Mouse (Mus musculus): ENCODE measurements around the gene Hcfc1r1.

Gene Hcfc1r1

DNA sequence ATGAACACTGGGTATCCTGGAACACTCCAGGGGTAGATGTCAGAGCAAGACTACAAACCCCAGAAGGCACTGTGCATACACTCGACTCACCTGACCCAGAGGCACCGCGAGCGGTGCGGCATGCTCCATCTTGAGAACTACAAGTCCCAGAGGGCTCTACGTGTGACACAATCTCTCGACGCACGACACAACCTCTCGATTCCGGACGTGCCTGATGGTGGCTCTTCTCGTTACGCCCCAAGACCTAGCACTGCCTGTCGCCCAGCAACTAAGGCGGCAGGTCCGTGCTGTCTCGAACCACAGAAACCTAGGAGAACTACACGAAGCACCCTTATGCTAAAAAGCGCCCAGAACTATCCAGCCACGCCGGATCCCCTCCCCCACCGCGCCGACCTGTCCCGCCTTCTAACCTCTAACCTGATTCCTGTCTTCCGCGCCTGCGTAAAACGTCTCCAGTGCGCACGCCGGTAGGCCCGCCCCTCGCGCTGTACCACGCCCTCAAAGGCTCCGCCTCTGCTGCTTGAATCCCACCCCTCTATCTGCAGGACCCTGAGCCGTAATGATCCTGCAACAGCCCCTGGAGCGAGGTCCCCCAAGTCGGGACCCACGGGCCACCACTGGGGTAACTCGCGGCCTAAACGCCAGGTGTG lies at the start of gene Hcfc1r1, which contains the start of gene Thoc6:
Gene Hcfc1r1 (plus strand): TSS at position 173 of the 650 bp plus-strand sequence.
Gene Thoc6 (minus strand): TSS at position 459 of the 650 bp plus-strand sequence.
- in situ Hi-C loops (cut with MboI; ENCODE audit: low sequenced_read_pairs): no loop called here

DNA sequence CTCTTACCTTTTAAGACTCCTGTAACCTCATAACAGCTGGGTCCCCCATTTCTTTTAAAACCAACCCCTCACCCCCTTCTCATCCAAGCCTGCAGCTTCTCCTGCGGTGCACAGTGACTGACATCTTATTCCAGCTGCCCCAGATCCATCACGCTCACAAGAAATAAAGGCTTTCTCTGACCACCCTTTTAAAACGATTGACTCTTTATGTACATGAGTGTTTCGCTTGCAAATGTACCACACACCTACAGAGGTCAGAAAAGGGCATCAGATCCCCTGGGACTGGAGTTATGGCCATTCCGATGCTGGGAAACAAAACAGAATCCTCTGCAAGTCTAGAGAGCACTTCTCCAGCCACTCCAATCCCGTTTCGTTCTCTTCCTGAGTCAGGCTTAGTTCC lies 45.6 kb upstream of the Hcfc1r1 start:
- in situ Hi-C loops (cut with MboI; ENCODE audit: low sequenced_read_pairs): no loop called here

DNA sequence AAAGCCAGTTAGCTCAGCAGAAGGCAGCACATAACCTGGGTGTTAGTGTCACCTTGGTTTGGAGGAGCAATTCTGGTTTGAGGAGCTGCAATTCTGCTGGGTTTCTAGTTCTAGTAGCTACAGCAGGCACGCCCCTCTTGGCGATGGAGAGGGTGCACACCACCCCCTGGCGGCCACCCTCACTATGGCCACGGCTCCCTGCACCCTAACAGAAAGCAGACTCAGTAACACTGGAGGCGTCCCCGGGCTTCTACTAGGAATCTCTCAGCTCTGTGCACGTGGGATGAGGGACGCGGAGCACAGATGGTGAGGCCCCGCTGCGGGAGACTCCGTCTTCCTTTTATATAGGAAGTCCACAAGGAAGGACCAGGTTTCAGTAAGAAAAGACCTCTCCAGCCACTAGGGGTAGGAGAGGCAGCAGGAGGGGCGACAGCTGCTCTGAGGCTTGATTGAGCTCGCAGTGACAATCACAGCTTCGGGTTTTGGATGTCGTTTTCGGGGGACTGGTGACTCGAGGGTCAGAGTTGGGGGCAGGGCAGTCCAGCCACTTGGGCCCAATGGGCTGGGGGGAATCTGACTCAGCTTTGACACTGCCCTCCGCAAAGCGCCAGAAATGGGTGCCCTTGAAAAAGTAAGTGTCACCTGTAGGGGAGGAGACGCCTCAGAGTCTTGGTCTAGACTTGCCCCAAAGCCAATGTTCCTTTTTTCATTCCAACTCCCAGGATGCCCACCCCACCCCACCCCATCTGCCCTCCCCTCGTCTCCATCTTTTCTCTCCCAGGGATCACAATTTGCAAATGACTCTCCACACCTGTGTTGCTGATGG lies 43.0 kb upstream of the Hcfc1r1 start:
- in situ Hi-C loops (cut with MboI; ENCODE audit: low sequenced_read_pairs): no loop called here

DNA sequence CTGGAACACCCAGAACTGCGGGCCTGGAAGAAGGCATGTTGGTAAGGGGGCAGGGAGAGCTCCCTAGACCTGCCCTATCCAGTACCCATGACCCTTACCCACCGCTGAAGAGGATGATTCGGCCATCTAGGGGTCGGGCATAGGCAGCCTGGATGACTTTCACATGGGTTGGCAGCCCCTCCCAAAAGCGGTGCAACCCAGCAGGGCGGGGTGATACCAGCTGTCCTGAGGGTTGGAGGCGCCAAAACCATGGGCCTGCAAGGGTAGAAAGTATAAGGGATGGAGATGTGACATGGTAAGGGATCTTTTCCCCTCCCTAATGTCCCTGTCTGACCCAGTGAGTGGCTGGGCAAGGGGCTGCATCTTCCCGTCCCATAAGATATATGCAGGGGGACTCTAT lies 42.2 kb upstream of the Hcfc1r1 start:
- in situ Hi-C loops (cut with MboI; ENCODE audit: low sequenced_read_pairs): no loop called here

DNA sequence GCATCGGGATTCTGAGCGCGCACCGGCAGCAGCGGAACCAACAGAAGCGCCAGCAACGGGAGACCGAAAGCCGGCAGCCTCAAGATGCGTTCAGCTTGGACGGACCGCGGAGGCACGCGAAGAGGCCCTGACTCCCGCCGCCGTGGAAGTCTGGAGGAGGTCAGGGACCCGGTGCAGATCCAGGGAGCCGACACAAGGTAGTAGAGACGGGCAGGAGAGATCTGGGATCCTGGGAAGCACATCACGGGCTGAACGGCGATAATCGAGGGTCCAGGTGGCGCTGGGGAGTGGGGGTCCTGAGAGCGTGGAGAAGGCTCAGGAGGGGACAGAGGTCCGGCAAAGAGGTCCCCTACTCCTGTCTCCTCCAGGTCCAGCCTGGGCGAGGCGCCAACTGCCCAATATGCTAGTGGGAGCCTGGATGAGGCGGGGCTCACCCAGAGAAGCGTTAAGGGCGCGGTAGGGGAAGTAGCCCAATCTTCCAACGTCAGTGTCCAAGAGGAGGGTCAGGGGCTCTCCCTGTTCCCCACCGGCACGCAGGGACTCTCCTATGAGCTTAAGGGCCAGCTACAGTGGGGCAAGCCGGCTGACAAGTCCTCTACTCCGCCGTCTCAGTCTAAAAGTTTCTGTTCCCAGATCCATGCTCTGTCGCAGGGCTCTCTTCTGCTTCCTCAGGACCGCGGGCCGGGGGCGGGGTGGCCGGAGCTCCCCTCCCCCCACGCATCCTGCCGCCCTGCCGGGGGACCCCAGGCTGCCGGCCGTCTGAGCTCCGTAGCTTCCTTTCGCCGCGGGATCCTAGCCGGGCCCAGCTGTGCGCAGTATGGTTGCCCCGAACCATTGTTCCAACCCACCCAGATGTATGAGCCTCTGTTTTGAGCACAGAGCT lies 28.5 kb upstream of the Hcfc1r1 start, which contains the start of gene Mmp25:
Gene Mmp25 (minus strand): TSS at position 665 of the 883 bp plus-strand sequence.
- in situ Hi-C loops (cut with MboI; ENCODE audit: low sequenced_read_pairs): no loop called here

DNA sequence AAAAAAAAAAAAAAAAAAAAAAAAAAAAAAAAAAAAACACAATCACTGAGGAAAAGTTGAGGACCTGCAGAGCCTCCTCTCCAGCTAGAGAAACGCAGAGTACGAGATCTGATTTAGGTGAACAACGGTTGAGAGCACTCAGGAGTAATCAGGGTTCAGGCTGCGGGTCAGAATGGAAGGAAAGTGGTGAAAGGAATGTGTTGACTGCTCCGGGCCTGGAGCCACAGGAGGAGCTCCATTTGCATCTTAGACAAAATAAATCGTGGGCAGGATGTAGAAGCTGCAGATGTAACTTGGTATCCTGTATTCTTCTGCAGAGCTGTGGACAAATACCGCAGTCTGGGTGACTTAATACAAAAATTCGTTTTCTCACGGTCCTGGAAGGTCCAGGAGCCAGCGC lies 27.5 kb upstream of the Hcfc1r1 start:
- in situ Hi-C loops (cut with MboI; ENCODE audit: low sequenced_read_pairs): no loop called here

DNA sequence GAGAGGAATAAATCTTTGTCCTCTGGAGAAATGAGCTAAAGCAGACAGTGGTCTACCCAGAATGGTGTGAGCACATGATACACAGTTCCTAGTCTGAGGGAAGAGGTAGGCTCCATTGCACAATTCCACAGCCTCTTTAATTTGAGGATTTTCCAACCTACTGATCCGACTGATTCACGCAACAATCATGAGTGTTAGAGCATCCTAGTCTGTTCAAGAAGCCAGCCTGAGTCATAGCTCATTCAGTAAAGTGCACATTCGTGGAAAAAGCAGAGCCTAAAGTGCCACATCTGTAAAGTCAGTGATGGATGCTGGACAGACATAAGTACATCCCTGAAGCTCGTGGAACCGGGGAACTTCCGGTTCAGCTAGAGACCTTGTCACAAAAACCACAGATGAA lies 22.0 kb upstream of the Hcfc1r1 start:
- in situ Hi-C loops (cut with MboI; ENCODE audit: low sequenced_read_pairs): no loop called here

DNA sequence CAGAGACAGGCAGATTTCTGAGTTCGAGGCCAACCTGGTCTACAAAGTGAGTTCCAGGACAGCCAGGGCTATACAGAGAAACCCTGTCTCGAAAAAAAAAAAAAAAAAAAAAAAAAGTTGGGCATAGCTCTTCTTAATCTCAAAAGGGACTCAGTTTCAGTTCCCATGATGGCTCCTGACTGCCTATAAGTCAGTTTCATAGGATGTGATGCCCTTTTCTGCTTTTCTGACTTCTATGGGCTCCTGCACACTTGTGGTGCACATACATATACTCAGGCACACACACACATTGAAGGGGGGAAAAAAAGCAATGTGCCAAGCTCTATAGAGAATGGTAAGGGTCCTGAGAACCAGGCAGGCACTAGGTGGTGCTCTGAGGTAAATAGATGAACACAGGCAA lies 20.1 kb upstream of the Hcfc1r1 start:
- in situ Hi-C loops (cut with MboI; ENCODE audit: low sequenced_read_pairs): no loop called here

DNA sequence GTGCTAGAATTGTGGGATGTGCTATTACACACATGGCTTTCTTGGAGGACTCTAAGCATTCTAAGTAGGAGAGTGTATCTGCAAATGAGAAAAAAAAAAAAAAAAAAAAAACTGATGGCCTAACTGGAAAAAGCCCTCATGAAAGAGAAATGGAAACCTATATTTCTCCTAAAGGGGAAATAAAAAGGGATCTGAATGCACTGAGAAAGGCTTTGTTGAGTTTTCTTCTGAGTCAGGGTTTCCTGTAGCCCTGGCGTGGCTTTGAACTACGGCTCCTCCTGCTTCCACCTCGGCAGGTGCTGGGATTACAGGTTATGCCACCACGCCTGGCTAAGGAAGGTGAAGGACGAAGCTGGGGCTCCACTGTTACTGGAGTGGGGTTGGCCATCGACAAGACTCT lies 19.4 kb upstream of the Hcfc1r1 start:
- in situ Hi-C loops (cut with MboI; ENCODE audit: low sequenced_read_pairs): no loop called here

DNA sequence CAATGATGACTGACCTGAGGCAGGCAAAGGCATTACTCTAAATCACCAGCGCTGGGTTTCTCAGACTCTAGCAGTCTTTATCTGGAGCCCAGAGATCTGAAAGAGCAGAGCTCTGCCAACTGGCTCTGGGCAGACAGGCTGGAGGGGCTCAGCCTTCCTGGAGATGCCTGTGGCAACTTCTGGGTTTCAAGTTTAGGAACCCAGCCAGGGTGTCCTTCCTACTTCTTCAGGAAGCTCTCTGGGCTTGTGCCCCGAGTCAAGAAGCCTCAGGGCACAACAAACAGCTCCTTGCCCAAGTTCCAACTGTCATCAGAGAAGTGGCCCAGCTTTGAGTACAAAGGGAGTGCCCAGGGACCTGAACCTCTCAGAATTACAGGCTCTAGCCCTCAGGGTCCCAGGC lies 19.0 kb upstream of the Hcfc1r1 start:
- in situ Hi-C loops (cut with MboI; ENCODE audit: low sequenced_read_pairs): no loop called here

DNA sequence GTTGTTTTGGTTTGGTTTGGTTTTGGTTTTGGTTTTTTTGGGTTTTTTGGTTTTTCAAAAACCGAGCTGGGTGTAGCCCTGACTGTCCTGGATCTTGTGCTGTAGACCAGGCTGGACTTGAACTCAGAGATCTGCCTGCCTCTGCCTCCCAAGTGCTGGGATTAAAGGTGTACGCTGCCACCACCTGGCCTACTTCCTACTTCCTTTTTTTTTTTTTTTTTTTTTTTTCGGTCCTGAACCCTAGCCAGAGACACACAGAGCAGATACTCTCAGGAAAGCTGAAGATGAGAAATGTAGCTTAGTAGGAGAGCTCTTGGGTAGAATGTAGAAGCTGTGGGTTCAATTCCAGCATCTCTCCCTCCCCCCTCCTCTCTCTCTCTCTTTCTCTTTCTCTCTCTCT lies 14.9 kb upstream of the Hcfc1r1 start:
- in situ Hi-C loops (cut with MboI; ENCODE audit: low sequenced_read_pairs): no loop called here

DNA sequence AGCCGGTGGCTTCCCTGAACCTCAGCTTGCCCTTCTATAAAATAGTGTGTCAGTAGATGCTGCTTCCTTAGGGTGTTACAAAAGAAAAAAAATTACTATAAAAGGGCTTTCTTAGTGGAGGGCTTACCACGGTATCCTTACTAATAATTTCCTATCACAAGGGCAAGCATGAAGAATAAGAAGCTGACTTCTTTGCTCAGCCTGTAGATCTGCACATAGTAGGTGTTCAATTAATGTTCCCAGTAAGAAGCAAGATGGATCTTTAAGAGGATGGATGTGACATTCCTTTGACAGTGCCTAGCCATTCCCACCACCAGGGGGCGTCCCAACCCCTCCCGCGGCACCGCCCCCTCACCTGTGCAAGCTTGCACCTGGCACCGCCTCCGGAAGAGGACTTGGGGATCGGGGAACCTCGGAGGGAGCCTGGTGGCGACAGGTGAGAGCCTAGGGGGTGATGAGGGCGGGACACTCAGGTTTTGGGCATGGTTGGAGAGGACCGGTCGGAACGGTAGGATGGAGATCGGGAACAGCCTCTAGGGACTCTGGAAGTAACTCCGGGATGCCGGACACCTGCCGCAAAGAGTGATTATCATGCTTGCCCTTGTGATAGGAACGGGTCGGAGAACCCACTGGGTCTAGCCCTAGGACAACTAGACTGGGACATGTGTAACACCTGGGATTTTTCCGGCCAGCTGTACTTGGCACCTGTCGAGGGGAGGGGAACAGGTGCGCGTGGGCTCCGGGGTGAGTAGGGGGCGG lies 13.1 kb upstream of the Hcfc1r1 start, which contains the start of gene Bicdl2:
Gene Bicdl2 (plus strand): TSS at position 390 of the 759 bp plus-strand sequence.
- in situ Hi-C loops (cut with MboI; ENCODE audit: low sequenced_read_pairs): no loop called here

DNA sequence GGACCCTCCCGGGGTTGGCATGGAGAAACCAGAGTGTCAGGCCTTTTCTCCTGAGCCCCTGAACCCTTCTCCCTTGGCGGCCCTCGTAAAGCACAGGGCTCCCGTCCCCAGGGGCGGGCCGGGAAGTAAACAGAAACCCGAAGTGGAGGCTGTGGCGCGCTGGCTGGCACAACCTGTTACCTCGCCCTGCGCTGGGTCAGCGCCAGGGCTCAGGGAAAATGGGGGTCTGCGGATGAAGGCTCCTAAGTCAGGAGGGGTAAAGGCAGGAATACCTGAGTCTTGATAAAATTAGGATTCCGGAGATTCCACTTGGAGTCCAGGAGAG lies 12.6 kb upstream of the Hcfc1r1 start:
- in situ Hi-C loops (cut with MboI; ENCODE audit: low sequenced_read_pairs): no loop called here

DNA sequence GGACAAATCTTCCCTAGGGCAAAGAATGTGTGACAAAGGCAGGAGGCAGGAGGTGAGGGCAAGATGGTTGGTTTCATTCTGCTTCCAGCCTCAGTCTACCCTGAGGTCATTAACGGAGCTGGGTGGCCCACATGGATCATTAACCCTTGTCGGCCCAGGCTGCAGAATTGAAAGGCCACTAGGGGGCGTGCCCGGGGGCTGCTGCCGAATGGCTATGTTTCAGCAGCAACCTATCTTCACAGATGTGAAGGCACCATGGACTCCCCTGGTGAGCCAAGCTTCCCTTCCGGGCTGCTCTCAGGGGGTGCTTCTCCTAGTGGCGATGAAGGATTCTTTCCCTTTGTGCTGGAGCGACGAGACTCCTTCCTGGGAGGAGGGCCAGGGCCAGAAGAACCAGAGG lies 11.9 kb upstream of the Hcfc1r1 start:
- in situ Hi-C loops (cut with MboI; ENCODE audit: low sequenced_read_pairs): no loop called here

DNA sequence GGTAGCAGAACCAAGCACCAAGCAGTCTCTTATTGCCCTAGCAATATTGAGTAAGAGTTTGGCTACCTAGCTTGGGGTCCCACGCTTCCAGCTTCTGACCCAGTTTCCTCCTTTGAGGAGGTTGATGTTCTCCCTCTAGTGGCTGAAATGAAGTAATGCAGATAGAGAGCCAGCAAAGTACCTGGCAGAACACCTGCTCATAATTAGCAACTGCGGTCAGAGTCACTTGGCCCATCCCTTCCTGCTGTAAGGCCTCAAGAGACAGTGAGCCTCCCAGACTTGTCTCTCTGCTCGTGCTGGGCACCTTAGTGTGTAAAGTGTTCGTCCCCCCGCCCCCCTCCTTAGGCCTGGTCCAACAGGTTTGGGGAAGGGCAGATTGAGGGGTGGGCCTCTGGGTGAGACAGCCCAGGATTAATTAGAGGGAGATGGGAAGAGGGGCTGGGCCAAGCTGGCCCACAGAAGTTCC lies 8.8 kb upstream of the Hcfc1r1 start:
- in situ Hi-C loops (cut with MboI; ENCODE audit: low sequenced_read_pairs): no loop called here

DNA sequence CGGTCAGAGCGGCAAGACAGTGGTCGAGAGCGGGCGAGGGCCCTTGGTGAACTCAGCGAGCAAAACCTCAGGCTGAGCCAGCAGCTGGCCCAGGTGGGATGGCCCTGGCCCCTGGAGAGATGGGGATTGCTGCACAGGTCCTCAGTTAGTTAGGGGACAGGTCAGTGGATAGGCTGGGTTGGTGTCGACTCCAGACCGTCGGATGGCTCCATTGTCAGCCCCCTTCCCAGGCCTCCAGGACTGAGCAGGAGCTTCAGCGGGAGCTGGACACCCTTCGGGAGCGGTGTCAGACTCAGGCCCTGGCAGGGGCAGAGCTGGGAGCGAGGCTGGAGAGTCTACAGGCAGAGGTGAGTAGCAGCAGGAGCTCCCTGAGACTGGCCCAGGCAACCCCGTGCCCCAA lies 7.9 kb upstream of the Hcfc1r1 start:
- in situ Hi-C loops (cut with MboI; ENCODE audit: low sequenced_read_pairs): no loop called here

DNA sequence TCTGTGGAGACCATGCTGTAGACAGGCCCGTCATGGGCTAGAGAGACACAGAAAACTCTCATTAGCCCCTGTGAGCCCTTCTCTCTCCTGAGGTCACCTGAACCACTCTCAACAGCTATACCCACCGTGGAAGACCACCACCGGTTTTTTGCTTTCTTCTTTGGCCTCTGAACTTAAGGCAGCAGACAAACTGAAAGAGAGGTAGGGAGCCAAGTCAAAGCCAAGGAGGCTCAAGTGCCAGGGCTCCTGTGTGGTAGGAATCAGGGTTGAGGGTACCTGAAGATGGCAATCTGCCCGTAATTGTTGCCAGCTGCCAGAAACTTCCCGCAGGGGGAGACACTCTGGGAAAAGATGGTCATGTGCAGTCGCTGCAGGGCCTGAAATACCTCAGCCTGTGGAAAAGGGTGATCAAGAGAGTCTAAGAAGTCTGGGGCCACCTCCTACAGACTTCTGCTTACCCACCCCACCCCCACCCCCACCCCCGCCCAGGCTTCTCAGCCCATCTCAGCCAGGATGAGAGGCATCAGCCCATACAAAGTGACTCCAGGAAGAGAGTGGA lies 2.8 kb upstream of the Hcfc1r1 start:
- in situ Hi-C loops (cut with MboI; ENCODE audit: low sequenced_read_pairs): no loop called here

DNA sequence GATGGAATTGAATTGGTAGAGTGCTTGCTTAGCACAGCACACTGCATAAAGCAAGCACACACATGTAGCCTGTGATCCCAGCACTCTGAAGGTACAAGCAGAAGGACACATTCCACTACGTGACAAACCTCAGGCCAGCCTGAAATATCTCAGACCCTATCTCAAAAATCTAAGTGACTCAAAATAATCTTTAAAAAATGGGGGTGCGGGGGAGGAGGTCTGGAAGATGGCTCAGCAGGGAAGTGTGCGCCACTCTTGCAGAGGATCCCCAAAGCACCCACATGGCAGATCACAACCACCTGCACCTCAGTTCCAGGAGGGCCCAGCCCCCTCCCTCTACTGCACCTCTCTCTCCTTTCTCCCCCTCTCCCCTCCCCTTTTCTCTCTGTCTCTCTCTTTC lies 1.9 kb upstream of the Hcfc1r1 start:
- in situ Hi-C loops (cut with MboI; ENCODE audit: low sequenced_read_pairs): no loop called here

DNA sequence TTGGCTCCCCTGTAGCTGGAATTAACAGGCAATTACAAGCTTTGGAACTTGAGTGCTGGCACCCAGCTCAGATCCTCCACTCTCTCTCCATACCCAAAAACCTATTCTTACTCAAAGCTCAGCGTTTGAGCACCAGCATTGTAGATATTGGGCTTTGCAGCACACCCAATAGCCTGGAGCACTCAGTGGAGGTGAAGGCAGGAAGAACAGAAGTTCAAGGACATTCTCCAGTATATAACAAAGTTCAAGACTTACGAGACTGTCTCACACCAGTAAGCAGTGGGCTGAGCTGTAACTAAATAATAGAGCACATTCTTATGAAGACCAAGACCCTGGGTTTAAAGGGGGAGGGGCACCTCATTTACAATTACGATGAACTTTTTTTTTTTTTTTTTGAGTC lies 635 bp upstream of the Hcfc1r1 start:
- in situ Hi-C loops (cut with MboI; ENCODE audit: low sequenced_read_pairs): no loop called here

DNA sequence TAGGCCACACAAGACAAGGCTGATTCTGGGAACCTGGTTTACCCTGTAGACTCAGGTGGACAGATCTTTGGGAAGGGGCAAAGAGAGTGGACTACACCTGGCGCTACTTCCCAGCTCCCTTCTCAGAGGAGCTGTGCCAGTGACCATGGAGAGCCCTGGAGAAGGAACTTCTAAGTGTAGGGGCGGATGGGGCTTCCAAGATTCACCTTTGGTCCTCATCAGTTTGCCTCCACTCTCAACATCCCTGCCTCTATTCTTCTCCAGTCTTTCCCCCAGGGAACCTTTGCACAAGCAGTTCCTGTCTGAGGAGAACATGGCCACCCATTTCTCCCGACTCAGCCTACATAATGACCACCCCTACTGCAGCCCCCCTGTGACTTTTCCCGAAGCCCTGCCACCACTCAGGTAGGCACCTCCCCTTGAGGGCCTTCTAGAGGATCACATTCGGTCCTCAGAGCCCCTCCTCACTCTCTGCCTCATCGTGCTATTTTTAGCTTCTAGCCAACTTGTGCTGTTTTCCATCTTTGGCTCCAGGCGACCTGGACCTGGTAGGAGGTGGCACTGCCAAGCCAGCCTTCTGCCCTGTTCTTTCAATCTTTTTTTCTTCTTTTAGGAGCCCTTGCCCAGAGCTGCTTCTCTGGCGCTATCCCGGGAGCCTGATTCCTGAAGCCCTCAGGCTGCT lies 1.0 kb downstream of the Hcfc1r1 start:
- in situ Hi-C loops (cut with MboI; ENCODE audit: low sequenced_read_pairs): no loop called here
